Mouse (Mus musculus) hindbrain, embryonic 13.5 days (tissue): Measurements from ENCODE around the gene Kynu. TPM values are rescaled to one million over a fixed set of nuclear protein-coding genes. Genes with fewer than 3 reads are reported as not detected.

Experiments used
- ATAC-seq: fragments of 200-750 bp; cut with Nextera tagmentation; 2 replicates; pipeline ENCODE4 v1.8.0; 2017; ENCODE audit warnings: moderate TSS enrichment; ENCODE audit not compliant: low FRiP score
- H3K27ac ChIP-seq: fragments of 300-500 bp; sonication (generic); 2 replicates; pipeline ENCODE4 v1.5.1; 2015; ENCODE audit warnings: inconsistent platforms, mild to moderate bottlenecking, moderate library complexity
- H3K27me3 ChIP-seq: fragments of 300-500 bp; sonication (generic); 2 replicates; pipeline ENCODE4 v1.6.1; 2015; ENCODE audit warnings: mild to moderate bottlenecking, inconsistent platforms
- H3K36me3 ChIP-seq: fragments of 300-500 bp; sonication (generic); 2 replicates; pipeline ENCODE4 v1.6.1; 2015; ENCODE audit warnings: mild to moderate bottlenecking, inconsistent platforms
- H3K4me1 ChIP-seq: fragments of 300-500 bp; sonication (generic); replicated peaks from 2 replicates; pipeline ENCODE4 v1.6.1; 2015; ENCODE audit warnings: inconsistent platforms
- H3K4me2 ChIP-seq: fragments of 300-500 bp; sonication (generic); 2 replicates; pipeline ENCODE4 v1.6.1; 2015; ENCODE audit warnings: inconsistent platforms, mild to moderate bottlenecking, moderate library complexity
- H3K4me3 ChIP-seq: fragments of 300-500 bp; sonication (generic); 2 replicates; pipeline ENCODE4 v1.5.1; 2015; ENCODE audit warnings: mild to moderate bottlenecking, inconsistent platforms
- H3K9ac ChIP-seq: fragments of 300-500 bp; sonication (generic); 2 replicates; pipeline ENCODE4 v1.6.1; 2015; ENCODE audit warnings: mild to moderate bottlenecking, inconsistent platforms
- H3K9me3 ChIP-seq: fragments of 300-500 bp; sonication (generic); 2 replicates; pipeline ENCODE4 v1.6.1; 2016; ENCODE audit warnings: inconsistent platforms
- WGBS: fragments of 180-500 bp; shearing (Covaris S2); methylation state at CpG from one replicate; pipeline ENCODE4 v1.1.7; 2015; 5-methylcytosine and 5-hydroxymethylcytosine counted together
- polyA plus RNA-seq: library from polyadenylated mRNA; unstranded; fragments of >200 nt; fragmentation: Nextera tagmentation; extraction: Ambion mirVana; gene quantifications from 2 replicates; pipeline ENCODE4 v1.2.1, GENCODE M21; 2015

Gene Kynu
- polyA plus RNA-seq: 0.43 and 0.74 TPM in 2 replicates

DNA sequence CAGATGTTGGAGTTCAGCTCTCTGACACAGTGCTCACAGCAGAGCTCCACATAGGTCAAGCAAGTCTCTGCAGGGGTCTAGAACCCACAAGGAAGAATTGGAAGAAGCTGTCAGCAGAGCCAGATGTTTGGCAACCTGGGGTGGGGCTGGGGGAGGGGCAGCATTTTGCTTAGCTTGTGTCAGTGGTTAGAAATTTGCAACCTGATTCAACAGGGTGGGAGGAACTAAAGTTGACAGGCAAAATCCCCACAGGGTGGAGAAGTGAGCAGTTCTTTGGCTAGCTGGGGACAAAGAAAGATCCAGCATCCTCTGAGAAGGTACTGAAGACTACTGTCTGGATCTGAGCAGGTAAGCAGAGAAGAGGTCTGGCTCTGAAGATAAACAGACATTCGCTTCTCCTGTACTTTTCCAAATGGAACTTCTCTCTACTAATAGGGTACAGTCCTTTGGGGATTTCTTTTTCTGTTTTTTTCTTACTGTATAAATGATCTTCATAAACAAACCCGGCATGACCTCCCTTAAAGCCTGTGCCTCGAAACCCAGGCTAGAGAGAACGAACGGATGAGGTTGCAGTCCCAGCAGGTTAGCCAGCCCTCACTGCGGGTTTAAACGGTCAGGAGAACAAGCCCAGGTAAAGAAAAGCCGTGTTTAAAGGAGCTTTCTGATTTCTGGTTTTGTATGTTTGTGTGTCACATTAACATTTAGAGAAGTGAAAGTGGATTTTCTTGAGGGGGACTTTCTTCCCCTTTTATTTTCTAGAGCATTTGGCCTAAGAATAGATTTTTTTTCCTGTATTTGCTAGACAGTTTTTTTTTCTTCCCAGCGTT lies at the start of gene Kynu:
Kynu (plus strand) TSS at position 268 of the 827 bp plus-strand sequence.
- Histone ChIP-seq H3K27ac (no peak within 1 kb of the TSS), H3K4me3 (no peak within 1 kb of the TSS), H3K4me2 (no peak within 1 kb of the TSS), H3K9ac (no peak within 1 kb of the TSS), H3K27me3 (no peaks in the 10 kb centered on the region), H3K4me1 (no peaks in the 10 kb centered on the region), H3K9me3 (no peaks in the 10 kb centered on the region), H3K36me3 (no peaks in the 10 kb centered on the region)
- 24% methylated on average over 9 of the region's 9 CpGs for WGBS
- ATAC-seq: no peak

DNA sequence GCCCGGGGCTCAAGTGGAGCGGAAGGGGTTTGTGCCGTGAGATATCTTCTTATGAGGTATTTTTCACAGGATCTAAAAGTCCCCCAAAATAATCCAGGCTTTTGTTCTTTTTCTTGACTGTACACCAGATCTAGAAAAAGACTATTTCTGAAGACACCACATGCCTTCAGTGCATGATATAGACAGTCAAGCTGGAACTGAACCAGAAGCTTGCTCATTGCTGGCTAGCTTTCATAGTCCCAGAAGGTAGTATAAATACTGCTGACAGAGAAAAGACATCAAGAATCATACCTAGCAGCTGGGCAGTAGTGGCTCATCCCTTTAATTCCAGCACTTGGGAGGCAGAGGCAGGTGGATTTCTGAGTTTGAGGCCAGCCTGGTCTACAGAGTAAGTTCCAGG lies 48.9 kb upstream of the Kynu start:
- ATAC-seq: no peak
- Histone ChIP-seq H3K27ac (no peak overlapping the region), H3K9me3 (no peaks in the 10 kb centered on the region), H3K27me3 (no peaks in the 10 kb centered on the region), H3K4me2 (no peak overlapping the region), H3K9ac (no peak overlapping the region), H3K4me1 (no peaks in the 10 kb centered on the region), H3K4me3 (no peak overlapping the region), H3K36me3 (no peaks in the 10 kb centered on the region)
- WGBS: 97% methylated on average over 3 of the region's 3 CpGs

DNA sequence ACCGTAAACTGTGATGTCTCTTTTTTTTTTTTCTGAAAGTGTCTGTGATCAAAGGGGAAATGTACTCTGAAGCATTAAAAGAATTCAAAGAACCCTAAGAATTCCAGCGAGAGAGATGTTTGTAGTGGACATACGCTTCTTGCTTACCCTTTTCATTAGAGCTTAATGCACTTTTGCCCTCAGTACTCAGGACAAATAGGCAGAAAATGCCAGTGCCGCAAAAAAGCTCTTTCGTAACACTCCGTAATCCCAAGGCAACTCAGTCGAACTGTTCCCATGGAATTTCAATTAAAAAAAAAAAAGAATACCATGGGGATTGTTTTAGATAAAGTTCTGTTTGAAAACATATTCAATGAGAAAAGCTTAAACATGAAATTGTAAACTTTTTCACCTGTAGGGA lies 41.3 kb upstream of the Kynu start:
- Histone ChIP-seq H3K9ac (no peak overlapping the region), H3K9me3 (peaks cover 6% of the 10 kb centered on the region), H3K4me2 (no peak overlapping the region), H3K27ac (no peak overlapping the region), H3K4me1 (no peaks in the 10 kb centered on the region), H3K4me3 (no peak overlapping the region), H3K36me3 (no peaks in the 10 kb centered on the region), H3K27me3 (no peaks in the 10 kb centered on the region)
- no peak for ATAC-seq
- WGBS: 16% methylated on average over 7 of the region's 7 CpGs

DNA sequence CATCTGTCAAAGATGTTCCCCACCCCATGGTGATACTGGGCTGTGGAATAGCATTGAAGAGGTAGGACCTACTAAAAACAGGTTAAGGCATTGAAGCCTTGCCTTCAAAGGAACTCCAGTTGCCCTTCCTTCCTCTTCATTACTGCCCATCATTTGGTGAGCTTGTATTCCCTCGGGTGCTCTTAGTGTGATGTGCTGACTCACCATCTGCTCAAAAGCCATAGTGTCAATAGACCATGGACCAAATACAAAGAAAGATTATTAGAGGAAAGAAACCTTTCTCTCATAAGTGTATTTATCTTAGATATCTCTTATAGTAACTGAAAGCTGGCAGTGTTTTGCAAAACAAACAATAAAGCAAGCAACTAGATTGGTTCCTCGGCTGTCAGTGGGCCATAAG lies 20.7 kb upstream of the Kynu start:
- H3K4me2 ChIP-seq: no peak overlapping the region
- whole genome bisulfite sequencing: 80% methylated on average over 2 of the region's 2 CpGs
- H3K27ac ChIP-seq: no peak overlapping the region
- no peaks in the 10 kb centered on the region for H3K4me1 ChIP-seq
- H3K9me3 ChIP-seq: no peaks in the 10 kb centered on the region
- no peaks in the 10 kb centered on the region for H3K27me3 ChIP-seq
- no peak overlapping the region for H3K4me3 ChIP-seq
- no peak for ATAC-seq
- H3K9ac ChIP-seq: no peak overlapping the region
- no peaks in the 10 kb centered on the region for H3K36me3 ChIP-seq

DNA sequence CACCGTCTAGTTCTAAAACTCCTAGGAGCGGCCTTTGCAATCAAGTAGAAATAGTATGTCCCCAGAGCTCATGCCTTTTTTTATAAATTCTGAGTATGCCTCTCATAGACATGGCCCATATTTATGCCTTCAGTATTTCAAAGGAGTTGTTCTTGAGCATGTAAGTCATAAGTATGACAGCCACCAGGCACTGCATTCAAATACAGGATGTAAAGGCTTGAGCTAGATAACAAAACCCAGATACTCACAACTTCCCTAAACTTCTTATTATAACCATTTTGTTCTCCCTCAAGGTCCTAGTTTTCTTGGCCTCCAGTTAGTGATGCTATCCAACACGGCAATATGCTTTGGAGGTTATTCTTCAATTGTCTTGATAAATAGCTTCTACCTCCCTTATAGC lies 12.5 kb upstream of the Kynu start:
- 90% methylated on average over 3 of the region's 3 CpGs for WGBS
- no peak overlapping the region for H3K4me2 ChIP-seq
- ATAC-seq: no peak
- H3K27me3 ChIP-seq: no peaks in the 10 kb centered on the region
- no peaks in the 10 kb centered on the region for H3K4me1 ChIP-seq
- no peaks in the 10 kb centered on the region for H3K9me3 ChIP-seq
- H3K4me3 ChIP-seq: no peak overlapping the region
- no peak overlapping the region for H3K27ac ChIP-seq
- H3K9ac ChIP-seq: no peak overlapping the region
- no peaks in the 10 kb centered on the region for H3K36me3 ChIP-seq

DNA sequence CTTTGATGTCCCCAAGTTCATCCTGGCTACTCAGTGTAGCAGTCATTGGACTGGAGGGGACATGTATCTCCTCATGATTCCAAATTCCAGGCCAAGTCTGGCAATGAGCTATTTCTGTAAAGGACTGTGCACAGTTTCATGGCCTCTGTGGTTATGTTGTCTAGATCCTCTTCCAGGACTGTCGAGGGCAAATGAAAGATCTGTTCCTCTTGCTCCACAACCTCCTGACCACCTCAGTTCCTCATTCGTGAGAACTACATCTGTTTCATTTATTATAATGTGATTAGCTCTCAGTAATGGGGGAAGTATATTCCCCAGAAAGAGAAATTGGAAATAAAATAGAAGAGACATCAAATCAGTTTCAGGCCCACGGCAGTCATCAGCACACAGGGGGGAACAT lies 9.5 kb upstream of the Kynu start:
- H3K4me2 ChIP-seq: no peak overlapping the region
- no peaks in the 10 kb centered on the region for H3K36me3 ChIP-seq
- H3K9ac ChIP-seq: no peak overlapping the region
- no peak for ATAC-seq
- 84% methylated on average over 3 of the region's 3 CpGs for WGBS
- no peak overlapping the region for H3K27ac ChIP-seq
- no peaks in the 10 kb centered on the region for H3K27me3 ChIP-seq
- H3K4me1 ChIP-seq: no peaks in the 10 kb centered on the region
- no peak overlapping the region for H3K4me3 ChIP-seq
- H3K9me3 ChIP-seq: no peaks in the 10 kb centered on the region

DNA sequence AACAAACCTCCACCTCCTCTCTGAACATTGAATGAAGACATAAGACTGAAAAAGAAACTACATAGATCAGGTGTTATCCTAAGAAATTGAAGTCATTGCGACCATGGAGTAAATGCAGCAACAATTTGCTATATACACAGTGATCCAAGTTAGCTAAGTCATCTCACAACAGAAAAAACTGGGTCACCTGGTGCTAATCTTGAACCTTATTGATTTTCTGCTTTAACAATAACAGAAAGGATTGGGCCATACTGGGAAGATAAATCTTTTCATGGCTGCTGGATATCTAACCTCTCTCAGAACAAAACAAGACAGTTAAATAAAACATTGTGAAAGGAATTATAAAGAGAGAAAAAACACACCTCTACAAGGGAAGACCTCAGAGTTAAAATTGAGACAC lies 8.7 kb upstream of the Kynu start:
- no peaks in the 10 kb centered on the region for H3K36me3 ChIP-seq
- H3K9me3 ChIP-seq: no peaks in the 10 kb centered on the region
- H3K4me1 ChIP-seq: no peaks in the 10 kb centered on the region
- H3K27ac ChIP-seq: no peak overlapping the region
- no peak for ATAC-seq
- no peak overlapping the region for H3K4me3 ChIP-seq
- WGBS: 85% methylated on average over 1 of the region's 1 CpGs
- H3K4me2 ChIP-seq: no peak overlapping the region
- H3K9ac ChIP-seq: no peak overlapping the region
- no peaks in the 10 kb centered on the region for H3K27me3 ChIP-seq

DNA sequence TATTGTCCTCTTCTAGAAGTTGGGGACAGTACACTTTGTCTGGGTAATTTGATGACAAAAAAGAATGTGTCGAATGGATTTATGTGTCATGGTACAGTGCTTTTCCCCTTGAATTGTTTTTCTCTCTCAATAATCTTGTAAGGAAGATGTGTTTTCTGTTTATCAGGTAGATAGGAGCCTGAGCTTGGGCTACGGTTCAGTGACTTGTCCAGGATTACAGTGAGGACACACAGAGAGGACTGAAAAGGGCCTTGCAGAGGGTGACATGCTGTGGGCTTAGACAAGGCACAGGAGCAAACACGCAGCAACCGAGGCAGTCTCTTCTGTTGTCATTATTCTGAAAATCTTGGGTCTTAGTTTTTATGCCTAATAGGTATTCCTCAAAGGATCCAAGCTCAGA lies 913 bp upstream of the Kynu start:
- no peak overlapping the region for H3K27ac ChIP-seq
- H3K9me3 ChIP-seq: no peaks in the 10 kb centered on the region
- no peak for ATAC-seq
- no peaks in the 10 kb centered on the region for H3K4me1 ChIP-seq
- no peaks in the 10 kb centered on the region for H3K36me3 ChIP-seq
- H3K4me3 ChIP-seq: no peak overlapping the region
- H3K9ac ChIP-seq: no peak overlapping the region
- no peaks in the 10 kb centered on the region for H3K27me3 ChIP-seq
- H3K4me2 ChIP-seq: no peak overlapping the region
- WGBS: 62% methylated on average over 4 of the region's 4 CpGs

DNA sequence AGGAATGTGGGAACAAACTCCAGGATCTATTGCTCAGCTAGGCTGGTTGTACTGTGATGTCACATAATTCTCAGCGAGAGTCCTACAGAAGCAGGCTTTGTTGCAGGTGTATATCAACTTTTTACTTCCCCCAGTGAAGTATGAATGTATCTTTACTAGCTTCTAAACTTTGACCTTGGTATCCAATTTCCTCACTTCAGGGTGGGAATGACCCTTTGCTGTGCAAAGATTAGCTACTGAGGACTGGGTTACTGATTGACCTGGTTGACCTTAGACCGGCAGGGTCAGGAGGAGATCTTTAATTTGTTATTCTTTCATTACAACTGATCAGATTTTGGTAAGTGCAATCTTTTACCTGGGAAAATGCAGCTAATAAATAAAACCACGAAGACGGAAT lies 758 bp downstream of the Kynu start:
- Histone ChIP-seq H3K4me2 (no peak overlapping the region), H3K9ac (no peak overlapping the region), H3K9me3 (no peaks in the 10 kb centered on the region), H3K36me3 (no peaks in the 10 kb centered on the region), H3K4me3 (no peak overlapping the region), H3K27ac (no peak overlapping the region), H3K27me3 (no peaks in the 10 kb centered on the region), H3K4me1 (no peaks in the 10 kb centered on the region)
- no peak for ATAC-seq
- 49% methylated on average over 4 of the region's 4 CpGs for WGBS

DNA sequence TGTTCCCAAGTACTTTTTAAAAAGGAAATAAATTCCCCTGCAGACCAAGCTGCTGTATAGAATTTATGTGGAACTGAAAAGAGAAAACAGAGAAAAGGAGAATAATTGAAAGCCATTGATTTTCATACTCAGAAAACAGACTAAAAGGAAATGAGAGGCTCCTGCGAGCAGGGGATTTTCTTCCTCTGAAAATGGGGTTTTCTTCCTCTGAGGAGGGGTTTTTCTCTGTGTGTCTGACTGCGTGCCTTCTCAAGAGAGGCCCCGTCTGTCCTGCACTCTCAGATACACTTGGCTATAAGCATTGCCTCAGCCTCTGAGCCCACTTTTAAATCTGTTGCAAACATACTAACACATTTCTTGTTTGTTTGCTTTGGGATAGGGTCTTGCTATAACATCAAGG lies 1.9 kb downstream of the Kynu start:
- Histone ChIP-seq H3K9ac (no peak overlapping the region), H3K4me3 (no peak overlapping the region), H3K27ac (no peak overlapping the region), H3K36me3 (no peaks in the 10 kb centered on the region), H3K9me3 (no peaks in the 10 kb centered on the region), H3K27me3 (no peaks in the 10 kb centered on the region), H3K4me2 (no peak overlapping the region), H3K4me1 (no peaks in the 10 kb centered on the region)
- no peak for ATAC-seq
- WGBS: 82% methylated on average over 3 of the region's 3 CpGs

DNA sequence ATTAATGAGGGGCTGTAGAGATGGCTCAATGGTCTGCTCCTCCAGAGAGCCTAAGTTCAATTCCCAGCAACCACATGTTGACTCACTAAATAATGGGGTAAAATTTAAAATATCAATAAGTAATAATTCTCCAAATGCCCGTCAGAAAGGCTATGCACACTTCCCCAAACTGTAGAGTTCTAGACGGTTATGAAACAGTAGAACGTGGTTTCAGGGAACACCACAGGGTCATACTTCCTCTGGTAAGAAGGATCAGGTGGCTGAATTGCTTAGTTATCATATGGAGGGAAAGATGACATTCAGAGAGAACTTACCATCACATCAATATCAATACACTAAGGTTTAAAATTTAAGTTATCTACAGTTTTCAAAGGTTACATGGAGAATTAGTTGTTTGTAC lies 6.1 kb downstream of the Kynu start:
- no peak overlapping the region for H3K27ac ChIP-seq
- H3K27me3 ChIP-seq: no peaks in the 10 kb centered on the region
- no peaks in the 10 kb centered on the region for H3K4me1 ChIP-seq
- H3K9ac ChIP-seq: no peak overlapping the region
- no peak overlapping the region for H3K4me2 ChIP-seq
- H3K9me3 ChIP-seq: no peaks in the 10 kb centered on the region
- H3K36me3 ChIP-seq: no peaks in the 10 kb centered on the region
- 93% methylated on average over 3 of the region's 3 CpGs for WGBS
- no peak overlapping the region for H3K4me3 ChIP-seq
- ATAC-seq: no peak

DNA sequence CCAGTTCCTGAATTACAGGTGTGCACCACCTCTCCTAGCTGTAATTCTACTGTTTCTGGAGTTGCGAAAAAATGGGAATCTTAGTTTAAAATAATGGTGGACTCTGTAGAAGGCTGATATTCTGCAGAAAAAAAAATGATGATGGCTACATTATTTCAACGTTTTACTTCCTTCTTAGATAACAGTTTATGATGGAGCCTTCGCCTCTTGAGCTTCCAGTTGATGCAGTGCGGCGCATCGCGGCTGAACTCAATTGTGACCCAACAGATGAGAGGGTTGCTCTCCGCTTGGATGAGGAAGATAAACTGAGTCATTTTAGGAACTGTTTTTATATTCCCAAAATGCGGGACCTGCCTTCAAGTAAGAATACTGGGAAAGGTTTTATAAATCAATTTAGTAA lies 7.7 kb downstream of the Kynu start:
- no peak overlapping the region for H3K27ac ChIP-seq
- H3K9me3 ChIP-seq: no peaks in the 10 kb centered on the region
- H3K9ac ChIP-seq: no peak overlapping the region
- no peaks in the 10 kb centered on the region for H3K36me3 ChIP-seq
- 94% methylated on average over 9 of the region's 9 CpGs for WGBS
- H3K4me3 ChIP-seq: no peak overlapping the region
- ATAC-seq: no peak
- no peak overlapping the region for H3K4me2 ChIP-seq
- H3K4me1 ChIP-seq: no peaks in the 10 kb centered on the region
- no peaks in the 10 kb centered on the region for H3K27me3 ChIP-seq

DNA sequence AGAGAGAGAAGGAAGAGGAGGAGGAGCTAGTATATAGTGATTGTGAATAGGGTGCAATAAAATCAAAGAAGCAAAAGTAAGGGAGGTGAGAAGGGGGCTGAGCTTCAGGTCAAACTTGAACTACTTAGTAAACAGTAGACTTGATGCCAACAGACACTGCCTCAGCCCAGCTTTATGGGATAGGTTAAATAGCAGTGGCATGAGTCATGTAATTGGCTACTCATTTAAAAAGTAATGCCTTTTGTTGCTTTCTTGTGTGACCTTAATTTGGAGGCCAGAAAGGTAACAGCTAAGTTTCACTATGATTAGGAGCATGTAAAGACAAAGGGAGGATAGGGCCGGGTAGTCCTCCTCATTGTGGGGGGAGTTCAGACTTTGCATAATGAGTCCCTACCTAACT lies 13.3 kb downstream of the Kynu start:
- Histone ChIP-seq H3K9ac (no peak overlapping the region), H3K4me3 (no peak overlapping the region), H3K36me3 (no peaks in the 10 kb centered on the region), H3K27me3 (no peaks in the 10 kb centered on the region), H3K9me3 (no peaks in the 10 kb centered on the region), H3K4me2 (no peak overlapping the region), H3K27ac (no peak overlapping the region), H3K4me1 (no peaks in the 10 kb centered on the region)
- ATAC-seq: no peak
- 74% methylated on average over 1 of the region's 1 CpGs for WGBS
